Mouse (Mus musculus) stomach, postnatal 0 days (tissue): ENCODE measurements around the gene Fas. TPM values are rescaled to one million over a fixed set of nuclear protein-coding genes. Genes with fewer than 3 reads are reported as not detected.

Experiments used
- ATAC-seq: fragments of 200-750 bp; cut with Nextera tagmentation; 2 replicates; pipeline ENCODE4 v1.8.0; 2017; ENCODE audit not compliant: low FRiP score, low TSS enrichment
- DNase-seq: peaks from one replicate; pipeline ENCODE4 v3.0.0-alpha.2; 2016; ENCODE audit warnings: low spot score
- H3K27ac ChIP-seq: fragments of 300-500 bp; sonication (generic); replicated peaks from 2 replicates; pipeline ENCODE4 v1.5.1; 2014; ENCODE audit warnings: mild to moderate bottlenecking, control low read depth
- H3K27me3 ChIP-seq: fragments of 300-500 bp; sonication (generic); 2 replicates; pipeline ENCODE4 v1.6.1; 2014; ENCODE audit warnings: low read length; ENCODE audit not compliant: control insufficient read depth, insufficient read depth
- H3K36me3 ChIP-seq: fragments of 300-500 bp; sonication (generic); 2 replicates; pipeline ENCODE4 v1.6.1; 2014; ENCODE audit warnings: low read length, mixed read lengths; ENCODE audit not compliant: control insufficient read depth, insufficient read depth
- H3K4me1 ChIP-seq: fragments of 300-500 bp; sonication (generic); replicated peaks from 2 replicates; pipeline ENCODE4 v1.6.1; 2014; ENCODE audit warnings: antibody characterized with exemption; ENCODE audit not compliant: control insufficient read depth, insufficient read depth
- H3K4me2 ChIP-seq: fragments of 300-500 bp; sonication (generic); replicated peaks from 2 replicates; pipeline ENCODE4 v1.6.1; 2014; ENCODE audit warnings: low read depth, mild to moderate bottlenecking, control low read depth, moderate library complexity
- H3K4me3 ChIP-seq: fragments of 300-500 bp; sonication (generic); 2 replicates; pipeline ENCODE4 v1.5.1; 2014; ENCODE audit warnings: low read depth, low read length, control low read depth
- H3K9ac ChIP-seq: fragments of 300-500 bp; sonication (generic); 2 replicates; pipeline ENCODE4 v1.6.1; 2014; ENCODE audit warnings: mild to moderate bottlenecking, low read length, control low read depth, mixed read lengths
- H3K9me3 ChIP-seq: fragments of 300-500 bp; sonication (generic); 2 replicates; pipeline ENCODE4 v1.6.1; 2016; ENCODE audit warnings: low read length; ENCODE audit not compliant: control insufficient read depth
- CTCF ChIP-seq: IDR thresholded peaks from 2 replicates; pipeline ENCODE4 v1.5.1; 2016; ENCODE audit warnings: antibody characterized with exemption, low read depth, mild to moderate bottlenecking, moderate library complexity
- EP300 ChIP-seq: optimal IDR thresholded peaks from 2 replicates; pipeline ENCODE3; 2016; ENCODE audit warnings: antibody characterized with exemption
- WGBS: fragments of 180-500 bp; shearing (Covaris S2); extraction: QIAGEN DNeasy Blood & Tissue Kit; methylation state at CpG from one replicate; pipeline ENCODE4 v1.1.7; 2014; 5-methylcytosine and 5-hydroxymethylcytosine counted together
- polyA plus RNA-seq: library from polyadenylated mRNA; unstranded; fragments of >200 nt; fragmentation: Nextera tagmentation; extraction: Ambion mirVana; gene quantifications from 2 replicates; pipeline ENCODE4 v1.2.1, GENCODE M21; 2015

Fas gene
- polyA plus RNA-seq, 1 experiment from 2014 or later, result 9.0 TPM

GRCm38 (mm10) chr19:34345616-34346267, 55.3 kb downstream of the Fas start:
- no peak for ATAC-seq
- 23% methylated on average over 8 of the region's 8 CpGs for whole genome bisulfite sequencing
- Histone ChIP-seq H3K27me3 (no peaks in the 10 kb centered on the region), H3K4me1 (no peaks in the 10 kb centered on the region), H3K9me3 (no peaks in the 10 kb centered on the region), H3K4me3 (no peak overlapping the region), H3K4me2 (no peak overlapping the region), H3K9ac (no peak overlapping the region), H3K27ac (0 out of 2 replicates have a peak overlapping the region, but pooled peaks have one; percentile 50), H3K36me3 (no peaks in the 10 kb centered on the region)
- no peak for DNase-seq
- no peak for TF ChIP-seq CTCF
- TF ChIP-seq EP300, result no peak

GRCm38 (mm10) chr19:34353291-34353805, 62.9 kb downstream of the Fas start:
- ATAC-seq, result no peak
- H3K4me2 ChIP-seq, result no peak overlapping the region
- no peak overlapping the region for H3K27ac ChIP-seq
- no peaks in the 10 kb centered on the region for H3K27me3 ChIP-seq
- no peak overlapping the region for H3K4me3 ChIP-seq
- H3K9ac ChIP-seq, result no peak overlapping the region
- H3K36me3 ChIP-seq, result no peaks in the 10 kb centered on the region
- no peaks in the 10 kb centered on the region for H3K4me1 ChIP-seq
- no peaks in the 10 kb centered on the region for H3K9me3 ChIP-seq
- 9% methylated on average over 3 of the region's 3 CpGs for WGBS
- no peak for TF ChIP-seq EP300
- no peak for TF ChIP-seq CTCF
- no peak for DNase-seq

GRCm38 (mm10) chr19:34362639-34363038, 72.2 kb downstream of the Fas start:
- Histone ChIP-seq H3K36me3 (no peaks in the 10 kb centered on the region), H3K4me2 (no peak overlapping the region), H3K27me3 (no peaks in the 10 kb centered on the region), H3K4me1 (no peaks in the 10 kb centered on the region), H3K9me3 (no peaks in the 10 kb centered on the region), H3K4me3 (no peak overlapping the region), H3K9ac (no peak overlapping the region), H3K27ac (no peak overlapping the region)
- 89% methylated on average over 1 of the region's 1 CpGs for WGBS
- ATAC-seq (no peak), DNase-seq (no peak)
- no peak for TF ChIP-seq CTCF
- TF ChIP-seq EP300, result no peak

- no peaks in the 10 kb centered on the region for H3K36me3 ChIP-seq
- ATAC-seq (0 out of 2 replicates have a peak, but pooled peaks have one; percentile 45), DNase-seq (peak; percentile 19)
- no peak overlapping the region for H3K9ac ChIP-seq
- no peak overlapping the region for H3K4me3 ChIP-seq
- no peaks in the 10 kb centered on the region for H3K4me1 ChIP-seq
- WGBS, result 4% methylated on average over 1 of the region's 1 CpGs
- no peak overlapping the region for H3K4me2 ChIP-seq
- H3K27ac ChIP-seq, result 0 out of 2 replicates have a peak overlapping the region, but pooled peaks have one; percentile 20
- H3K27me3 ChIP-seq, result no peaks in the 10 kb centered on the region
- H3K9me3 ChIP-seq, result no peaks in the 10 kb centered on the region
- TF ChIP-seq CTCF, result no peak
- TF ChIP-seq EP300, result peak; percentile 92
These were observed 79.1 kb downstream of the Fas start for GRCm38 (mm10) chr19:34369551-34369950.

GRCm38 (mm10) chr19:34370397-34370796, 79.9 kb downstream of the Fas start:
- Histone ChIP-seq H3K27me3 (no peaks in the 10 kb centered on the region), H3K27ac (no peak overlapping the region), H3K4me2 (no peak overlapping the region), H3K9me3 (no peaks in the 10 kb centered on the region), H3K36me3 (no peaks in the 10 kb centered on the region), H3K9ac (no peak overlapping the region), H3K4me1 (no peaks in the 10 kb centered on the region), H3K4me3 (no peak overlapping the region)
- ATAC-seq, result no peak
- TF ChIP-seq CTCF (no peak), EP300 (no peak)
- DNase-seq, result no peak
- 45% methylated on average over 3 of the region's 3 CpGs for WGBS

Other genes with a start within 250 kb of the Fas start
- 1.1 and 1.2 TPM in 2 replicates for gene Lipn, start 223.3 kb upstream of the Fas start, polyA plus RNA-seq
- 33.0 and 35.0 TPM in 2 replicates for gene Lipm, start 189.7 kb upstream of the Fas start, polyA plus RNA-seq
- 16.3 and 17.4 TPM in 2 replicates for gene Ankrd22, start 124.6 kb upstream of the Fas start, polyA plus RNA-seq
- gene Stambpl1, start 98.4 kb upstream of the Fas start, polyA plus RNA-seq, result 13.0 and 13.1 TPM in 2 replicates
- 3,095 and 3,545 TPM in 2 replicates for gene Acta2, start 35.1 kb upstream of the Fas start, polyA plus RNA-seq
- 3.7 and 4.6 TPM in 2 replicates for gene Ch25h, start 184.5 kb downstream of the Fas start, polyA plus RNA-seq
- 18.1 and 19.1 TPM in 2 replicates for gene Lipa, start 236.8 kb downstream of the Fas start, polyA plus RNA-seq